Mouse (Mus musculus) erythroblast, embryonic 14.5 days (primary cell): ENCODE data around the gene Hist1h4i.

ENCODE experiments used
- GATA1 ChIP-seq: IDR thresholded peaks from 2 replicates; pipeline ENCODE4 v1.6.1; 2012; ENCODE audit warnings: low read length, inconsistent platforms, mixed read lengths
- TAL1 ChIP-seq: IDR thresholded peaks from 3 replicates; pipeline ENCODE4 v1.6.1; 2012; ENCODE audit warnings: low read length, inconsistent platforms, mixed read lengths

GRCm38 (mm10) chr13:22030493-22030892 is 10.7 kb downstream of the Hist1h4i start:
- TF ChIP-seq TAL1 = no peak
- no peak for TF ChIP-seq GATA1
